Mouse (Mus musculus) brain, embryonic 18.5 days (tissue): ENCODE measurements at regions not wholly inside any gene's neighbourhood (a gene's known extent, or its start where the extent isn't known, plus 50 kb on each side); places are given as distances from the start of the nearest gene placed in this dataset.

Experiments
- DNase-seq: peaks from one replicate; pipeline ENCODE4 v3.0.0-alpha.2; 2012; ENCODE audit warnings: low read depth, low spot score

DNA sequence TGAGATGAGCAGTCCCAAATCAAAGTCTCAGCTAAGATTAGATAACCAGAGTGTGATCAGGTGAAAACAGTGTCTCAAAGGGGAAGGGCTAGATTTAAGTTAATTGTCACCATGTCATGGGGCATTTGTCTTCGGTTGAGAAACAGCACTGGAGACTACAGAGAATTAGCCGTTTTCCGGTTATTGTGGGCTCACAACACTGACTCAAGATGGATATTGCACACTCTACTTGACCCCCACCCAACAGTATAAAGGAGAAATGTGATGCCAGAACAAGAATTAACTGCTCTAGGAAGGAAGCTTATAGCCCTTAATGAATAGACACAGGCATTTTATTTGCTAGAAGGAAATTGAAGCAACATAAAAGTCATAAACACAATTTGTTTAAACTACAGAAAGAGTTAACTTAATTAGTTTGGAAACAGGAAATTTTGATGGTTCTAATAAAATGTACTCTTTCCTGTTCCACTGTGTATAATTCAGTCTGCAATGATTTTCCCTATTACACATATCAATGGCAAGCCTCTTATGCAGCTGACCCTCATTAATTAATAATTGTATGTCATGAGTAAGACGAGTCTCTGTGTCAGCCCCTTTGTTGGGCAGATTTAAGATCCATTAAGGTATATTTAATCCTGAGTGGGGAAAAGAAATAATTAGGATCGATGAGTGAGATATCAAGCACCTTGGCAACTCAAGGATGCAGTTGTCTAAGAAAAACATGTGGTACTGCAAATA, 277.4 kb upstream of the Tmeff2 start:
- no peak for DNase-seq

DNA sequence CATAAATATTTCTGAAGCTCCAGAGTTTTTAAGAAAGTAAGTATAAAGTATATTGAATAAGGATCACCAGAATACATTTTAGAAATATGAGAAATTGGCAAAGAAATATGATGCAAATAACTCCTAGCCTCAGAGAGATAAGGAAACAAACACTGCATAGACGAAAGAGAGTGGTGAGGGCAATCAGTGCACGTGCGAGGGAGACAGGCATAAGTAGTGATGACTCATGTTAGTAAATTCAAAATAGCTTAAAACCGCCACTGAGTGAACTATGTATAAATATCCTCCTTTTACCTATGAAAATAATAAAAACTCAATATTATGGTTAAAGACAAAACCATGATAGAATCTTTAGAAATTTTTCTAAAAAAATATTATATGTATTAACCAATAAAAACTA, 271.4 kb upstream of the Tmeff2 start:
- DNase-seq = no peak

DNA sequence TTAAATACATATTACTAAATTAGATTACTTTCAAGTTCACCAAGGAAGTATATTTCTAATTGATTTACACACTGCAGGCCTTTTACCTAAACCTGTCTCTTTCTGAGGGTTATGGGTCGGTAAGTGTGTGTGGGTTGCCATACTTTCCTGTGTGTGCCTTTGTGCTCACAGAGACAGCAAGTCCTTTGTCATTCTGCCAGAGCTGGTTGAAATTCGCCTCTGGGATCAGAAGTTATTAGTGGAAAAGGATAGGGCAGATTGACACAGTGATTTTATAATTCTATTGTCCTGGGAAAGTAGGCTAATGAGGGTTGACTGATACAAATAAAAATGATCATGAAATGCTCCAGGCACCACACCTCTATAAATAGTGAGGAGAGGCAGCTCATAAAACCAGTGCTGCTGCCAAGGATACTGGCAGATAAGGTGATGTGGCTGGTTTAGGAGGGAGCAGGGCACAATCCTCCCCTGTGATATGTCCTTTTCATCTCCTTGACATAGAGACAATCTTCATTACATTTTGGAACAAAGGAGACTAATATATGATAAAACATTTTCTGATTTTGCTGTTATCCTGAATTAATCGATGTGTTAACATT, 270.9 kb upstream of the Tmeff2 start:
- no peak for DNase-seq

- no peak for DNase-seq
Measured at GRCm38 (mm10) chr1:50637992-50638391, 262.5 kb upstream of the Tmeff2 start.

DNA sequence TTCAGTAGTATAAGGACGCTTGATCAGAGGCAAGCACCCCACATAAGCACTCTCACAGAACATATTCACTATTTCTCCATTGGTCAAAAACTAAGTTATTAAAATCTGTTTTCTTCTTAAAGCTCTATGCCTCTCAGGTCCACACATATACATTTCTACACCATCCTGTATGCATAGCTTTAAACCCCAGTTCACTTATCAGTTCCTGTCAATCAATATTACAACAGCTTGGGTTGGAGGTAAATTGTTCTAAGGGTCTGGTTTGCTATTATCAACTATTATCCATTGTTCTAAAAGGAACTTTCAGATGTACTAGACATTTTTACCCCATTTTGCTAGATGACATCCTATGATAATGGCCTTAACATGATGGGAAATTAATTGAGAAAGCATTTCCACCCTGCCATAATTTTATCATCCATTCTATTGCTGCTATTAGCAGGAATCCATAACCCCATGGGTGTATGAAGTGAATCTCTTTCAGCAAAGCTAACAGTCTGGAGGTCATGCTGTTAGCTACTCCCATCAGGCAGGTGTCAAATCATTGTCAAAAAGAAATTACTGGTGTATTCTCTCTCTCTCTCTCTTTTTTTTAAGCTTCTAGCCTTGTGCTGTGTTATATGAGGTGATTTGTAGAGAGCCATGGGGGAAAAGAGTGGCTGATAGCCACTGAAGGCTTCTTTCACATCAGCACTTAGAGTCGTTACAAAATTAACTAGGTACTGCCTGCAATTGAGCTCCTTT, 253.3 kb upstream of the Tmeff2 start:
- no peak for DNase-seq

- no peak for DNase-seq
Measured at GRCm38 (mm10) chr1:50651974-50652665, 248.3 kb upstream of the Tmeff2 start.

DNA sequence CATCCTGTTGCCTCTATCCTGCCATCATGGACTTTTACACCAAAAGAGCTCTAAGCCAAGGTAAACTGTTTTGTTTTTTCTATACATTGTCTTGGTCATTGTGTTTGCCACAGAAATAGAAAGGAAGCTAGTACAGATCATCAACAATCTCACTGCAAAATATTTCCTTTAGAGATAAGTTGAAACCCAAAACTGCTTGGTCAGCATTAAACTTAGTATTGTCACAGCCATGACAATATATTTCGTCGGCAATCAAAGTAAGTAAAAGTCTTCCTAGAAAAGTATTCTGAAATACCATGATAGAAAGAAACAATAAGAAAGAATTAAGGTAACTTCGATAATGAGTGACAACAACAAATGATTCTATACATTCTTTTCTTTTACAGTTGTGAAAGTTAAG, 235.3 kb upstream of the Tmeff2 start:
- DNase-seq = no peak

DNA sequence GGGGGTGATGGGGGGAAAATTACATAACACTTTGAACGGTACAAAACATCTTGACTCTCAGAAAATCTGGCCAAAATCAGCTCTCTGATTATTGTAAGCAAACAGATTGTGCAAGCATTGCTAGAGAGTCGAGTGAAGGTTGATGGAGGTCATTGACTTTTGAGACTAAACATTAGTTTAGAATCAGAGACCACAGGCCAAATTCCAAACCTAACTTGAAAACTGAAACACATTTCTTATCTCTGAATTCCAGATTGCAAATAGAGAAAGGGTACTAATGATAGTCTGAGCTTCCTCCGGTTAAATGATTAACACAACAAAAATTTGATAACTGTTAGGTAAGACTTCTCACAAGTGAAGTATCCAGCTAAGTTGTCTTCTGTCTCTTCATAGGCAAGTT, 217.5 kb upstream of the Tmeff2 start:
- no peak for DNase-seq

GRCm38 (mm10) chr1:50685361-50685760, 215.1 kb upstream of the Tmeff2 start:
- DNase-seq = no peak

DNA sequence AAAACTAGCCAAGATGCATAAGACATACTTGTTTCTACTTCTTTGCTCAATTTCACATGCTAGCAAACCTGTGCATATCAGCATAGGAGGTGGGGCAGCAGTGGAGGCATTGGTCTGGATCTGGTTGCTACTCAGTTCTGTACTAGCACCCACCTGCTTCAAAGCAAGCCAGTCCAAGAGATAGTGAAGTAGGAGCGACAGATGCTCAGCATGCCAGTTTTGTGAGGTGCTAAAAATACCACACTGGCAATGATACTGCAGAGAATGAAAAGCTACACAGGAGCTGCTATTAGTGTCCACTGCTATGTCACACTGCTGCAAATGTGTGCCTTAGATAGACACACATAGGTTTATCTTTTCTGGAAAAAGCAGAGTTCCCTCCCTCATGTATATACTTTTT, 203.5 kb upstream of the Tmeff2 start:
- DNase-seq = no peak

DNA sequence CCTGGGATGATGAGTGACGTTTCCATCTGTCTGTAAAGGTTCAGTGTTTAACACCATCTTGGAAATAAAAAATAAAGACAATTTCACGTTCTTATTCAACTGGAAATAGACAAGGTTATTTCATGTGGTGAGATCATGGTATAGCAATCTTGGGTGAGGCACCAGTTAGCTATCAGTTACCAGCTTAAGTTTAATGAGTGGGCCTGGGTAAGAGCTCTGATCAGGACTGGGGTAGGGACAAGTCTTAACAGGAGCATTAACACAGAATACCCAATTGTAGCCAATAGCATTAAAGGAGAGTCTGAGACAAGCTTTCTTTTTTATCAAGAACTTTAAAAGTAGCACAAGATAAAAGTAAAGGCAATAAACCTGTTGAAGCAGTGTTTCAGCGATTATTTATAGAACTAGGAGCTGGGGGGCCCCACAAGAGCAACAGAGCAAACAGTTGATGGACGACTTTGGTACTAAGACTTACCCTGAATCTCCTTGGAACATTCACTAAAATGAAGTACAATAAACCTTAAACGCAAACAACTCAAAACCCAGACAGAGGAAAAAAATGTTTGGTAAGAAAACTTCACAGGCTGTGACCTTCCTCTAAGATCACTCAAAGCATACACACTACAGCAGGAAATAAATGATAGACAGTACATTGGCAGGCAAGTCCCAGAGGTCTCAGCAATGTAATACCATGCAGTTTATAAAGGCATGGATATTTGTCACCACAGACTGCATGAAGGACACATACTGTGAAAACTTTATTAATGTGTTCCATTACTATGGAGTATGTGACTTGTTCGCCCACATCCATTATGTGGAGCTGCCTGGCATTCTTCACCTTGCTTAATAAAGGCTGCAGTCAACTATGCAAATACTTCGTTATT, 202.9 kb upstream of the Tmeff2 start:
- no peak for DNase-seq

DNA sequence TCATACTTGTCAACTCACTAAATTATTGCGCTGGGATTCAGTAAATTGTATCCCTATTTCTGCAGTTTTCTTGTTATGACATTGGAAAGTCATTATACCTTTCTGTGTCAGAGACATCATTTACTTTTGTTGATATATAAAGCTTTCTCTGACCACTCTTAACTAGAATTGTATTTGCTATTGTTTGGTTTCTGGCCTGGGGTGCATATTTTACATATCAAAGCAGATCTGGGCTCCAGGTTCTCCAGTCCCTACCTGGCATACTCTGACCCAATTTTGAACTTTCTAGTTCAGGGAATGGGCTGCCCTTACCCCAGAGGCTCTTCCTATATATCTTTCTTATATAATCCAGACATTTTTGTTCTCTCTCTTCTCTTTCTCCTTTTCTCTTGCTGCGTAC, 195.8 kb upstream of the Tmeff2 start:
- no peak for DNase-seq

DNA sequence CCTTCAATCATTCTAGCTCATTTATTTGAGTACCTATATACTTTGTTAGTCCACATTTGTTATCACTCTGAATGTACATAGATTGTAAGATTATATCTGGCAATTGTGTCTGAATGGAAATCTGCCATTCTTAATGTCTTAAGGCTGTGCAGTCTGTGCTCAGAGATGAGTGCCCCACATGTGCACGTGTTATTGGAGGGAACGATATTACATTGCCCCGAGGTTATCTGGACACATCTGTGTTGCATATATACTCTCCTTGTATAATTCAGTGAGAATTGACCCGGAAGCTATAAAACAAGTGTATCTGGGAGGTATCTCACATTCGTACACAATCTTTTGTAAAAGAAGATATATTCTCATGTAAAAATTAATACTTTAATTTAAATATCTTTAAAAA, 155.4 kb upstream of the Tmeff2 start:
- DNase-seq = no peak

DNA sequence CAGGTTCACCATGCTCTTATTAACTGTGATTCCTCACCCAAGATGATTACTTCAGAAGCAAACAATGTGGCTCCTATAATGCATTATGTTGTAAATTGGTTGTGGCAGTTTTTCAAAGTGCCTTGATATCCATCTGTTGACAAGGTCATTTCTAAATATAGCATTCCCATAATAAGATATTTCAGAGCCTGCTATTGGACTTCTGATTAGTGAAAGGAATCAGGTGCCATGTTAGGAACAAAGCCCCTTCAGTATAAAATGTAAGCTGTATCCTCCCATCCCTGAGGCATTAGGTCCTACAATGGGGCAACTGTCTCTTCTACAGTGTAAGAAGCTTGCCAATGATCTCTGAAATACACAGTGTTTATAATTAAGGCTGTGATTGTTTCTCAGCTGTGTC, 130.2 kb upstream of the Tmeff2 start:
- no peak for DNase-seq

- DNase-seq = no peak
Measured at GRCm38 (mm10) chr1:50795264-50795663, 105.2 kb upstream of the Tmeff2 start.

- DNase-seq = peak; percentile 8
Measured at GRCm38 (mm10) chr1:50798166-50798565, 102.3 kb upstream of the Tmeff2 start.

GRCm38 (mm10) chr1:50806321-50806720, 94.1 kb upstream of the Tmeff2 start:
- no peak for DNase-seq

GRCm38 (mm10) chr1:50806821-50807220, 93.6 kb upstream of the Tmeff2 start:
- peak; percentile 3 for DNase-seq

GRCm38 (mm10) chr1:50831663-50832062, 68.8 kb upstream of the Tmeff2 start:
- no peak for DNase-seq

DNA sequence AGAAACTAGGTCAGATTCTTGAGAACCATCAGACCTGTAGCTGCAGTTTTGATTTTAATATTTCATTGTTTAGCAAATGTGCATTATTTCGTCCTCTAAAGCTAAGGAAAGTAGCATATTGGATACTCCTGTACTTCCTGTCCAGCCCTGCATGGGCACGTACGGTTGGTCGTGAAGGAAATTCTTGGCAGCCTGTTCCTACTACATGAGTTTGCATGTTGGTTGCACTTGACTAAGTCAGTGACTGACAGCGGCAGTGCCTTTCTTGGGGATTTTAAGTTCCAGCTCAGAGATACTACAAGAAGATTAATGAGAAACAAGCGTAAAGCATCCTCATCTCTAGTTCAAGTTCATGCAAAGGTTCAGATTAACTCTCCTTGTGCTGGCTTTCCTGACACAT, 64.3 kb upstream of the Tmeff2 start:
- DNase-seq = no peak

DNA sequence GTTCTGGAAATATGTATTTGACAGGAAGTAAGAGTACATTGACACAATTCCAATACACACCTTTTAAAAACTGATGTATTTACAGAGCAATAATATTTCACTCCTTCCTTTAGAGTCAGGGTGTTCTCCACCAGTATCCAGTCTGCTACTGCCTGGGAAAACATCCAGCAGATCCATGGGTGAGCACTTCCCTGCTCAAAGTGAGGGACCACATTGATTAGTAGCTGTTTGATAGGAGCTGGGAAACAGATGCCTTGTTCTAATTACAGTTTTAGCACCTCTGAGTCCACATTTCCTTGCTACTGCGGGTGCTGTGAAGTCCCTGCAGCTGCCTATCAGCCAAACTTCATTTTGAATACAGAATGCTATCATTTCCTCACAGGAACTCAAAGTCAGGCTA, 53.3 kb upstream of the Tmeff2 start:
- DNase-seq = no peak
